Mouse (Mus musculus) adrenal gland, postnatal 14 days (tissue): ENCODE measurements around the gene Ddrgk1. TPM values are rescaled to one million over a fixed set of nuclear protein-coding genes. Genes with fewer than 3 reads are reported as not detected.
"Not testable (repeated sequence)": the region's sequence is repeated elsewhere in the genome, so short reads cannot be mapped to it uniquely, and the experiment has no call there.

Experiments
- DNase-seq: peaks from one replicate; pipeline ENCODE4 v3.0.0; 2021; ENCODE audit warnings: mixed read lengths
- total RNA-seq: library from RNA; stranded (reverse); gene quantifications from 2 replicates; pipeline ENCODE4 v1.2.3, GENCODE M21; 2021

The Ddrgk1 gene
- total RNA-seq, 1 experiment from 2014 or later: 148 TPM

- no peak for DNase-seq
Measured at GRCm38 (mm10) chr2:130653303-130653702, 11.2 kb downstream of the Ddrgk1 start.

GRCm38 (mm10) chr2:130649028-130649427 is 15.4 kb downstream of the Ddrgk1 start:
- DNase-seq: not testable (repeated sequence)

GRCm38 (mm10) chr2:130645198-130645597 is 19.3 kb downstream of the Ddrgk1 start:
- no peak for DNase-seq

GRCm38 (mm10) chr2:130642684-130643369 is 21.6 kb downstream of the Ddrgk1 start, which contains the start of gene Lzts3:
Lzts3 (minus strand) TSS chr2:130642803.
- DNase-seq: peak; percentile 98

- no peak for DNase-seq
Measured at GRCm38 (mm10) chr2:130642197-130642660, 22.2 kb downstream of the Ddrgk1 start.

GRCm38 (mm10) chr2:130641351-130642025 is 23.0 kb downstream of the Ddrgk1 start:
- DNase-seq: no peak

- DNase-seq: no peak
Measured at GRCm38 (mm10) chr2:130639276-130639675, 25.2 kb downstream of the Ddrgk1 start.

- DNase-seq: peak; percentile 56
Measured at GRCm38 (mm10) chr2:130638101-130638611, 26.3 kb downstream of the Ddrgk1 start.

- DNase-seq: no peak
Measured at GRCm38 (mm10) chr2:130635847-130636246, 28.6 kb downstream of the Ddrgk1 start.

GRCm38 (mm10) chr2:130634739-130635411 is 29.6 kb downstream of the Ddrgk1 start:
- peak; percentile 50 for DNase-seq

- peak; percentile 31 for DNase-seq
Measured at GRCm38 (mm10) chr2:130634006-130634738, 30.3 kb downstream of the Ddrgk1 start.

GRCm38 (mm10) chr2:130632887-130633675 is 31.4 kb downstream of the Ddrgk1 start:
- no peak for DNase-seq

GRCm38 (mm10) chr2:130632416-130632815 is 32.0 kb downstream of the Ddrgk1 start:
- DNase-seq: no peak

- DNase-seq: peak; percentile 94
Measured at GRCm38 (mm10) chr2:130629839-130630203, 34.6 kb downstream of the Ddrgk1 start, which contains the start of the genes Fastkd5 and Ubox5. Fastkd5 (minus strand) TSS chr2:130630027. Ubox5 (minus strand) TSS chr2:130630038.

GRCm38 (mm10) chr2:130629080-130629838 is 35.2 kb downstream of the Ddrgk1 start:
- DNase-seq: no peak

GRCm38 (mm10) chr2:130628424-130628823 is 36.0 kb downstream of the Ddrgk1 start:
- DNase-seq: peak; percentile 35

GRCm38 (mm10) chr2:130618972-130619371 is 45.5 kb downstream of the Ddrgk1 start:
- DNase-seq: no peak

GRCm38 (mm10) chr2:130613091-130613490 is 51.4 kb downstream of the Ddrgk1 start:
- DNase-seq: peak; percentile 57
